Mouse (Mus musculus): ENCODE measurements at regions not wholly inside any gene's neighbourhood (a gene's known extent, or its start where the extent isn't known, plus 50 kb on each side); places are given as distances from the start of the nearest gene placed in this dataset.

DNA sequence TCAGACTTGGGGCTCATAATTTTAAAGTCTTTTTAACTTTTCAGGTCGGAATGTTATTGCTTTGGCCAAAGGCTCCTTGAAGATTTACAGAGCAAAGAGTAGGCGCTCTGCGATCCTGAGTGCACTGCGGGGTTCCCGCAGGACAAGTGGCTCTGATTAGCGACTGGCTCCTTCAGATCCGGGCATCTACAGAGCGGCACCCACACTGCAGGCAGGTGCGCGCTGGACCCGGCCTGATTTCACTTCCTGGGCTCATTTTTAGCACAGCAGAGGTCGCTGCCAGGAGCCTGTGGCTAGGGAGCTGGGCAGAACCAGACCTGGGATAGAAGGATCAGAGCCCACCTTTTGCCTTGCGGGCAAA is 156.6 kb downstream of the Matn1 start:
- no peaks in the 10 kb centered on the region for H3K27me3 ChIP-seq (replicated peaks; ENCODE audit: control insufficient read depth, insufficient read depth, low read length)
- no peak overlapping the region for H3K4me2 ChIP-seq (replicated peaks; ENCODE audit: low read depth)
- WGBS = 15% methylated on average over 13 of the region's 13 CpGs
- TF ChIP-seq CTCF (IDR thresholded peaks at IDR 0.05; ENCODE audit: low read depth) = no peak
- no peak overlapping the region for H3K9ac ChIP-seq (ENCODE audit: low read depth, low read length)
- no peaks in the 10 kb centered on the region for H3K9me3 ChIP-seq (ENCODE audit: control insufficient read depth)
- no peaks in the 10 kb centered on the region for H3K36me3 ChIP-seq (ENCODE audit: control insufficient read depth, insufficient read depth)
- ATAC-seq = no peak
- H3K27ac ChIP-seq (ENCODE audit: low read depth, low read length) = no peak overlapping the region
- no peak overlapping the region for H3K4me3 ChIP-seq (ENCODE audit: low read depth, low read length)
- no peaks in the 10 kb centered on the region for H3K4me1 ChIP-seq (replicated peaks; ENCODE audit: control insufficient read depth, insufficient read depth, low read length)

- H3K36me3 ChIP-seq (ENCODE audit: control insufficient read depth, insufficient read depth) = no peaks in the 10 kb centered on the region
- no peaks in the 10 kb centered on the region for H3K27me3 ChIP-seq (replicated peaks; ENCODE audit: control insufficient read depth, insufficient read depth, low read length)
- 66% methylated on average over 4 of the region's 4 CpGs for whole genome bisulfite sequencing
- no peak overlapping the region for H3K4me2 ChIP-seq (replicated peaks; ENCODE audit: low read depth)
- no peak for TF ChIP-seq CTCF (IDR thresholded peaks at IDR 0.05; ENCODE audit: low read depth)
- no peak for ATAC-seq
- no peaks in the 10 kb centered on the region for H3K9me3 ChIP-seq (ENCODE audit: control insufficient read depth)
- H3K4me1 ChIP-seq (replicated peaks; ENCODE audit: control insufficient read depth, insufficient read depth, low read length) = no peaks in the 10 kb centered on the region
- no peak overlapping the region for H3K4me3 ChIP-seq (ENCODE audit: low read depth, low read length)
- H3K9ac ChIP-seq (ENCODE audit: low read depth, low read length) = no peak overlapping the region
- H3K27ac ChIP-seq (ENCODE audit: low read depth, low read length) = no peak overlapping the region
These were observed 158.0 kb downstream of the Matn1 start for GRCm38 (mm10) chr4:131102163-131102562.

- H3K27me3 ChIP-seq (replicated peaks; ENCODE audit: control insufficient read depth, insufficient read depth, low read length) = no peaks in the 10 kb centered on the region
- no peak overlapping the region for H3K4me3 ChIP-seq (ENCODE audit: low read depth, low read length)
- no peak overlapping the region for H3K4me2 ChIP-seq (replicated peaks; ENCODE audit: low read depth)
- H3K9me3 ChIP-seq (ENCODE audit: control insufficient read depth) = no peaks in the 10 kb centered on the region
- TF ChIP-seq CTCF (IDR thresholded peaks at IDR 0.05; ENCODE audit: low read depth) = peak; percentile 21; the same call in 1 of the 2 replicates
- no peak for ATAC-seq
- H3K27ac ChIP-seq (ENCODE audit: low read depth, low read length) = no peak overlapping the region
- no peaks in the 10 kb centered on the region for H3K36me3 ChIP-seq (ENCODE audit: control insufficient read depth, insufficient read depth)
- no peaks in the 10 kb centered on the region for H3K4me1 ChIP-seq (replicated peaks; ENCODE audit: control insufficient read depth, insufficient read depth, low read length)
- no peak overlapping the region for H3K9ac ChIP-seq (ENCODE audit: low read depth, low read length)
- 72% methylated on average over 13 of the region's 13 CpGs for WGBS
These were observed 163.1 kb downstream of the Matn1 start for GRCm38 (mm10) chr4:131107127-131107857.

DNA sequence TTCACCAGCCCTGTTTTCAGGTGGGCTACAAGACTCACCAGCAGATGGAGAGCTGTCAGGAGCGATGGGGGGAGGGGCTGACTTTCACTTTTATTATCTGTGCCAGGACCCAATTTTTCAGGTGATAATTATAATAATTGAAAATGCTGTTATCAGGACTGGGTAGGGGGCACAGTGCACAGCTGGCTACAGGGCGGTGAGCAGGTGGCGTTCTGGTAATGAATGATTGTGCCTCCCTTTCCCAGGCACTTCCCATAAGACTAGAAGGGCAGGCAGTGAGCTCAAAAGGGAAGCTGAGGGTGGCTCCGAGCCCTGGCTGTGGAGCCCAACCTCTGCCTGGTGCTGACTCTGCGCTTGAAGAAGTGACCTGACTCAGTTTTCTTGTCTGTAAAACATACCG is 168.4 kb downstream of the Matn1 start:
- TF ChIP-seq CTCF (IDR thresholded peaks at IDR 0.05; ENCODE audit: low read depth) = no peak
- no peaks in the 10 kb centered on the region for H3K36me3 ChIP-seq (ENCODE audit: control insufficient read depth, insufficient read depth)
- H3K4me3 ChIP-seq (ENCODE audit: low read depth, low read length) = no peak overlapping the region
- H3K27me3 ChIP-seq (replicated peaks; ENCODE audit: control insufficient read depth, insufficient read depth, low read length) = no peaks in the 10 kb centered on the region
- no peaks in the 10 kb centered on the region for H3K9me3 ChIP-seq (ENCODE audit: control insufficient read depth)
- no peak overlapping the region for H3K9ac ChIP-seq (ENCODE audit: low read depth, low read length)
- H3K27ac ChIP-seq (ENCODE audit: low read depth, low read length) = no peak overlapping the region
- no peak for ATAC-seq
- WGBS = 66% methylated on average over 6 of the region's 6 CpGs
- H3K4me1 ChIP-seq (replicated peaks; ENCODE audit: control insufficient read depth, insufficient read depth, low read length) = no peaks in the 10 kb centered on the region
- H3K4me2 ChIP-seq (replicated peaks; ENCODE audit: low read depth) = no peak overlapping the region

DNA sequence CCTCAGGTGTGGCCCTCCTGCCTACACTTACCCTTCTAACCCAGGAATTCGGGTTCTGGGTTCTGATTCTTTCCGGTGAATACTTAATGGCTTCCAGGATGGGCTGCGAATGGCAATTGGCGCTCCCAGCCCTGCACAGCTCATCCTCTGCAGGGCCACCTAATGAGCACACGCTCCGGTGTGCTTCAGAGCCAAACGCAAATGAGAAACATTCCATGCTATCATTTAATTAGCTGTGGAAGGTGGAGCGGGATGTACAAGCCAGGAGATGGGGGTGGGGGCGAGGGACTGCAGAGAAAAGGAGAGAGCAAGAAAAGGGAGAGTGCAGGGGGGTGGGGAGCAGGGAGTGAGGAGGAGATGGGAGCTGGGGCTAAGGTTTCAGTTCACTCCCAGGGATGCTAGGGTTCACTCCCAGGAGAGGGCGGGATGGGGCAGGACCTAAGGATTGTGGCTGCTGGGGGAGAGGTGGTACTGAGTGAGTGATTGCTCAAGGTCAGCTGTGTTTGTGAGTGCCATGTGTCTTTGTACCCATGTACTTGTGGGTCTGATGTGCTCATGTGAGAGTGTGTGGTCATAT is 169.6 kb downstream of the Matn1 start:
- Histone ChIP-seq H3K36me3 (ENCODE audit: control insufficient read depth, insufficient read depth) (no peaks in the 10 kb centered on the region), H3K4me1 (replicated peaks; ENCODE audit: control insufficient read depth, insufficient read depth, low read length) (no peaks in the 10 kb centered on the region), H3K9me3 (ENCODE audit: control insufficient read depth) (no peaks in the 10 kb centered on the region), H3K9ac (ENCODE audit: low read depth, low read length) (no peak overlapping the region), H3K27me3 (replicated peaks; ENCODE audit: control insufficient read depth, insufficient read depth, low read length) (no peaks in the 10 kb centered on the region), H3K27ac (ENCODE audit: low read depth, low read length) (no peak overlapping the region), H3K4me2 (replicated peaks; ENCODE audit: low read depth) (no peak overlapping the region), H3K4me3 (ENCODE audit: low read depth, low read length) (no peak overlapping the region)
- 49% methylated on average over 10 of the region's 10 CpGs for WGBS
- no peak for TF ChIP-seq CTCF (IDR thresholded peaks at IDR 0.05; ENCODE audit: low read depth)
- ATAC-seq = no peak

- no peak for TF ChIP-seq CTCF (IDR thresholded peaks at IDR 0.05; ENCODE audit: low read depth)
- H3K9me3 ChIP-seq (ENCODE audit: control insufficient read depth) = no peaks in the 10 kb centered on the region
- no peaks in the 10 kb centered on the region for H3K36me3 ChIP-seq (ENCODE audit: control insufficient read depth, insufficient read depth)
- no peak overlapping the region for H3K4me3 ChIP-seq (ENCODE audit: low read depth, low read length)
- WGBS = 8% methylated on average over 5 of the region's 5 CpGs
- no peak for ATAC-seq
- H3K27ac ChIP-seq (ENCODE audit: low read depth, low read length) = no peak overlapping the region
- no peaks in the 10 kb centered on the region for H3K27me3 ChIP-seq (replicated peaks; ENCODE audit: control insufficient read depth, insufficient read depth, low read length)
- H3K4me1 ChIP-seq (replicated peaks; ENCODE audit: control insufficient read depth, insufficient read depth, low read length) = no peaks in the 10 kb centered on the region
- no peak overlapping the region for H3K4me2 ChIP-seq (replicated peaks; ENCODE audit: low read depth)
- H3K9ac ChIP-seq (ENCODE audit: low read depth, low read length) = no peak overlapping the region
These were observed 171.1 kb downstream of the Matn1 start for GRCm38 (mm10) chr4:131115247-131115646.

All from intestine, postnatal 0 days (tissue).